Comparison of ENCODE assay signal across 8 mouse cellular contexts in genomic region chr15:8279929-8280610, GRCm38 (mm10).
DNase-seq lines count a peak whose midpoint lies in the region; ATAC-seq lines count a peak whose summit lies in the region.

No protein-coding gene starts in this region.

- peak overlapping the region; percentile 36; the same call in 1 of the 2 replicates for H3K27ac ChIP-seq in embryonic facial prominence, embryonic 10.5 days (replicated peaks)
- no peak overlapping the region for H3K27ac ChIP-seq in heart, embryonic 12.5 days (ENCODE audit: poor library complexity, severe bottlenecking)
- H3K27ac ChIP-seq in kidney, embryonic 15.5 days, result no peak overlapping the region

- 0 out of 2 replicates have a peak, but pooled peaks cover 3% of the 10 kb centered on the region for H3K9me3 ChIP-seq in embryonic facial prominence, embryonic 10.5 days
- H3K9me3 ChIP-seq in heart, embryonic 12.5 days (replicated peaks), result peaks cover 5% of the 10 kb centered on the region; the same call in 1 of the 2 replicates
- no peaks in the 10 kb centered on the region for H3K9me3 ChIP-seq in kidney, embryonic 15.5 days (replicated peaks)

- peak overlapping the region; percentile 54 for H3K4me3 ChIP-seq in embryonic facial prominence, embryonic 10.5 days
- H3K4me3 ChIP-seq in heart, embryonic 12.5 days, result peak overlapping the region; percentile 56
- peak overlapping the region; percentile 48 for H3K4me3 ChIP-seq in kidney, embryonic 15.5 days (replicated peaks)

- peaks cover 6% of the 10 kb centered on the region; the same call in 1 of the 2 replicates for H3K36me3 ChIP-seq in embryonic facial prominence, embryonic 10.5 days (replicated peaks)
- H3K36me3 ChIP-seq in heart, embryonic 12.5 days, result no peaks in the 10 kb centered on the region
- H3K36me3 ChIP-seq in kidney, embryonic 15.5 days, result peaks cover 5% of the 10 kb centered on the region; the same call in 1 of the 2 replicates

- peak; percentile 25 for DNase-seq in urinary bladder, postnatal 25 days (ENCODE audit: low spot score)
- no peak for DNase-seq in urinary bladder, postnatal 10 days (ENCODE audit: low spot score)
- peak; percentile 32 for DNase-seq in embryonic facial prominence, embryonic 10.5 days (ENCODE audit: low spot score)
- DNase-seq in lung, postnatal 14 days, result peak; percentile 65
- DNase-seq in retina, postnatal 1 day, result peak; percentile 64
- no peak for DNase-seq in layer of hippocampus, adult 11-12 months (ENCODE audit: low spot score)

- ATAC-seq in heart, embryonic 12.5 days (ENCODE audit: insufficient number of reproducible peaks, low FRiP score), result peak; percentile 85
- ATAC-seq in kidney, embryonic 15.5 days (replicated peaks; ENCODE audit: low FRiP score), result peak; percentile 91

- H3K4me2 ChIP-seq in heart, embryonic 12.5 days, result peak overlapping the region; percentile 79
- H3K4me2 ChIP-seq in kidney, embryonic 15.5 days, result peak overlapping the region; percentile 73

- peaks cover 9% of the 10 kb centered on the region for H3K4me1 ChIP-seq in embryonic facial prominence, embryonic 10.5 days
- H3K4me1 ChIP-seq in heart, embryonic 12.5 days (replicated peaks), result peaks cover 12% of the 10 kb centered on the region
- peaks cover 5% of the 10 kb centered on the region for H3K4me1 ChIP-seq in kidney, embryonic 15.5 days

- WGBS in embryonic facial prominence, embryonic 10.5 days, result 79% methylated on average over 20 of the region's 20 CpGs
- WGBS in heart, embryonic 12.5 days, result 51% methylated on average over 20 of the region's 20 CpGs
- WGBS in kidney, embryonic 15.5 days, result 62% methylated on average over 20 of the region's 20 CpGs

- H3K9ac ChIP-seq in heart, embryonic 12.5 days, result peak overlapping the region; percentile 37; the same call in 1 of the 2 replicates
- H3K9ac ChIP-seq in kidney, embryonic 15.5 days, result no peak overlapping the region

- no peaks in the 10 kb centered on the region for H3K27me3 ChIP-seq in embryonic facial prominence, embryonic 10.5 days (replicated peaks; ENCODE audit: low read depth, poor library complexity, severe bottlenecking)
- no peaks in the 10 kb centered on the region for H3K27me3 ChIP-seq in heart, embryonic 12.5 days (replicated peaks)
- H3K27me3 ChIP-seq in kidney, embryonic 15.5 days, result no peaks in the 10 kb centered on the region

Comparison
In these comparisons a context has a peak if more than half of its experiments do, and no peak if none do; other contexts are left out.
1. DNase-seq: peak in urinary bladder, postnatal 25 days (single experiment), embryonic facial prominence, embryonic 10.5 days (single experiment), lung, postnatal 14 days (single experiment) and retina, postnatal 1 day (single experiment); none in urinary bladder, postnatal 10 days (single experiment) and layer of hippocampus, adult 11-12 months (single experiment).
2. Peak in every context shown above with its lines, with median percentiles within 50 percentile points of each other: H3K4me3 ChIP-seq.